In the genomic region with DNA sequence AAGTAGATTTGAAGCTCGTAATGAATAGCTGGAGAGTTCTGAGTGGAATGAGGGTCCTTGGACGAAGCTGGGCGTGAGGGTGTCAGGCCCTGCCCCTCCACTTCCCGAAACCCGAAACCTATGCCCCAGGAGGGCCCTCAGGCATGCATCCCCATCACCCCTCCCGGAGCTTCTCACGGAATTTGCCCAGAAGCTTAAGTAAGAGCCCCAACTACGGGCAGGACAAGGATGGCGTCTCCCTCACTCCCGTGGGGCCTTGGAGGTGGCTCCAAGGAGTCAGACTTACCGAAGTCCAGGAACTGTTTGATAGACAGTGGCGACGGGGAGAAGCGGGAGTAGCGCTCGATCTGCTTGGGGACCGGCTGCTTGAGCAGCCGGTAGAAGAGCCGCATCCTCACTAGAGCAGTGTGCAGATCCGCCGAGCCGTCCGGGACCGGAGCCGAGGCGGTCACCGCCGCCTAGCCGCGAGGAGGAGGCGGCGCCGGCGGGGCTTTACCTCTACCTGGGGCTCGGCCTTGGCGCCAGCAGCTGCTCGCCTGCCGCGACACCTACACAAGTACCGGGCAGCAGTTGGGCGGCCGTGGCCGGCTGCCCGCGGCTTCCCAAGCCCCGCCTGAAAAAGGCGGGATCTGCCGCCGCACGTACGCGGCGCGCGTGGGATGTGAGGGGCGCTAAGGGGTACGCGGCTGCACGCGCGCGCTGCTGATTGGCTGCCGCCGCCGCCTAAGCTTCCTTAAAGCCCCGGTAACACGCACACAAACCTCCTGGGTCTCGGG, we compare ENCODE assay signal across 8 mouse cellular contexts. TPM values are rescaled to one million over a fixed set of nuclear protein-coding genes. Genes with fewer than 3 reads are reported as not detected.
DNase-seq lines count a peak whose midpoint lies in the region; ATAC-seq and TF ChIP-seq lines count a peak whose summit lies in the region.

A gene (minus strand): TSS at position 641 of the 776 bp plus-strand sequence.

- H3K27ac ChIP-seq in hindbrain, embryonic 16.5 days (ENCODE audit: low read depth, low read length) = peak within 1 kb of the TSS; percentile 75
- H3K27ac ChIP-seq in left cerebral cortex, adult 2 months = peak within 1 kb of the TSS; percentile 78

- intact Hi-C loops in left cerebral cortex, adult 2 months (cut with DNase I) = no loop called here

- no peaks in the 10 kb centered on the region for H3K36me3 ChIP-seq in hindbrain, embryonic 16.5 days (ENCODE audit: control insufficient read depth, insufficient read depth, low read length)

- peak within 1 kb of the TSS; percentile 63 for H3K4me3 ChIP-seq in hindbrain, embryonic 16.5 days (ENCODE audit: low read length)
- H3K4me3 ChIP-seq in left cerebral cortex, adult 2 months = peak within 1 kb of the TSS; percentile 59

- H3K4me1 ChIP-seq in hindbrain, embryonic 16.5 days (ENCODE audit: control insufficient read depth, insufficient read depth, low read depth, low read length) = 0 out of 2 replicates have a peak, but pooled peaks cover 2% of the 10 kb centered on the region

- H3K9me3 ChIP-seq in hindbrain, embryonic 16.5 days (ENCODE audit: control insufficient read depth, low read length) = peaks cover 3% of the 10 kb centered on the region; the same call in 1 of the 2 replicates

- peak; percentile 70 for DNase-seq in WW6 (ENCODE audit: low read depth, low spot score)
- DNase-seq in cerebellum, postnatal 4 days (ENCODE audit: low spot score in 2 of 2) = peak; percentile 47 to 63
- peak; percentile 38 for DNase-seq in gastrocnemius, adult 18-20 months (ENCODE audit: low spot score)
- peak; percentile 80 to 82 for DNase-seq in left cerebral cortex, adult 2 months (ENCODE audit: extremely low spot score in 1 of 2, low spot score in 2 of 2)
- DNase-seq in right cerebral cortex, adult 2 months (ENCODE audit: low spot score in 2 of 2) = peak; percentile 75 to 80
- peak; percentile 71 for DNase-seq in urinary bladder, postnatal 14 days (ENCODE audit: low spot score)

- 13% methylated on average over 57 of the region's 68 CpGs for WGBS in hindbrain, embryonic 16.5 days

- ATAC-seq in hindbrain, embryonic 16.5 days = peak; percentile 99
- ATAC-seq in megakaryocyte, adult 5-6 weeks (ENCODE audit: poor library complexity, severe bottlenecking) = peak; percentile 92

- peak within 1 kb of the TSS; percentile 67 for H3K4me2 ChIP-seq in hindbrain, embryonic 16.5 days (ENCODE audit: low read length)

- H3K9ac ChIP-seq in hindbrain, embryonic 16.5 days (ENCODE audit: low read depth, low read length) = peak within 1 kb of the TSS; percentile 68

- no peak for TF ChIP-seq CTCF in left cerebral cortex, adult 2 months (IDR thresholded peaks at IDR 0.05)

- no peaks in the 10 kb centered on the region for H3K27me3 ChIP-seq in hindbrain, embryonic 16.5 days (replicated peaks; ENCODE audit: control insufficient read depth, insufficient read depth, low read length)

RNA-seq across cellular contexts. Expression of the gene that starts here (rescaled TPM):
- total RNA-seq in gastrocnemius, adult 18-20 months (2021) = 1 to 10 TPM in 1 of 2 experiments, under 1 TPM in 1; 0.75 to 1.4 TPM
- polyA plus RNA-seq in hindbrain, embryonic 16.5 days (2015; fragmentation: Nextera tagmentation; extraction: Ambion mirVana) = 23.4 and 24.7 TPM in 2 replicates
- total RNA-seq in left cerebral cortex, adult 2 months (2021) = 10 to 100 TPM; 40.7 to 41.5 TPM
- total RNA-seq in megakaryocyte, adult 5-6 weeks (2015) = 37.1 and 54.2 TPM in 2 replicates
- 33.7 and 33.8 TPM in 2 replicates for total RNA-seq in megakaryocyte, adult 5-6 weeks (2017)

Comparison
In these comparisons a context has a peak if more than half of its experiments do, and no peak if none do; other contexts are left out.
1. Peak in every context shown above with its lines: DNase-seq, ATAC-seq, H3K4me3 ChIP-seq and H3K27ac ChIP-seq.
2. RNA of the gene that starts here (total RNA-seq): 33.7 to 54.2 TPM in megakaryocyte, adult 5-6 weeks and 40.7 to 41.5 TPM in left cerebral cortex, adult 2 months; 0.75 to 1.4 TPM in gastrocnemius, adult 18-20 months; every median in the first group is over 10 times any median in the second.